Mouse (Mus musculus): ENCODE measurements around the gene Gigyf1.

Gigyf1 gene

GRCm38 (mm10) chr5:137570691-137571586 is 52.6 kb downstream of the Gigyf1 start:
- DNase-seq (ENCODE audit: low read depth): peak; percentile 51

- DNase-seq (ENCODE audit: low read depth): no peak
These were observed 56.1 kb downstream of the Gigyf1 start for GRCm38 (mm10) chr5:137574470-137574901.
